Mouse (Mus musculus) kidney, postnatal 0 days (tissue): Measurements from ENCODE around the gene Fam155a. TPM values are rescaled to one million over a fixed set of nuclear protein-coding genes. Genes with fewer than 3 reads are reported as not detected.

Experiments
- ATAC-seq: fragments of 200-750 bp; cut with Nextera tagmentation; replicated peaks from 2 replicates; pipeline ENCODE4 v1.8.0; 2017; ENCODE audit warnings: low read depth, moderate number of reproducible peaks, moderate TSS enrichment, moderate library complexity; ENCODE audit not compliant: low FRiP score
- DNase-seq: peaks from one replicate; pipeline ENCODE4 v3.0.0-alpha.2; 2016; ENCODE audit warnings: low spot score
- H3K27ac ChIP-seq: fragments of 300-500 bp; sonication (generic); 2 replicates; pipeline ENCODE4 v1.5.1; 2014; ENCODE audit warnings: mild to moderate bottlenecking
- H3K27me3 ChIP-seq: fragments of 300-500 bp; sonication (generic); 2 replicates; pipeline ENCODE4 v1.6.1; 2014; ENCODE audit warnings: low read length, mixed read lengths; ENCODE audit not compliant: insufficient read depth
- H3K36me3 ChIP-seq: fragments of 300-500 bp; sonication (generic); 2 replicates; pipeline ENCODE4 v1.6.1; 2014; ENCODE audit warnings: low read length, mixed read lengths; ENCODE audit not compliant: insufficient read depth
- H3K4me1 ChIP-seq: fragments of 300-500 bp; sonication (generic); replicated peaks from 2 replicates; pipeline ENCODE4 v1.6.1; 2014; ENCODE audit warnings: antibody characterized with exemption, low read length, mixed read lengths; ENCODE audit not compliant: insufficient read depth
- H3K4me2 ChIP-seq: fragments of 300-500 bp; sonication (generic); 2 replicates; pipeline ENCODE4 v1.6.1; 2014; ENCODE audit warnings: mild to moderate bottlenecking, low read length, moderate library complexity, mixed read lengths
- H3K4me3 ChIP-seq: fragments of 300-500 bp; sonication (generic); replicated peaks from 2 replicates; pipeline ENCODE4 v1.5.1; 2014; ENCODE audit warnings: low read depth, low read length
- H3K9ac ChIP-seq: fragments of 300-500 bp; sonication (generic); 2 replicates; pipeline ENCODE4 v1.6.1; 2014; ENCODE audit warnings: low read depth, low read length
- H3K9me3 ChIP-seq: fragments of 300-500 bp; sonication (generic); replicated peaks from 2 replicates; pipeline ENCODE4 v1.6.1; 2016; ENCODE audit warnings: low read length, inconsistent platforms, mixed read lengths
- CTCF ChIP-seq: IDR thresholded peaks from 2 replicates; pipeline ENCODE4 v1.5.1; 2016; ENCODE audit warnings: antibody characterized with exemption, low read depth, mild to moderate bottlenecking, moderate library complexity
- WGBS: fragments of 180-500 bp; shearing (Covaris S2); extraction: QIAGEN DNeasy Blood & Tissue Kit; methylation state at CpG from one replicate; pipeline ENCODE4 v1.1.7; 2014; 5-methylcytosine and 5-hydroxymethylcytosine counted together
- polyA plus RNA-seq: library from polyadenylated mRNA; unstranded; fragments of >200 nt; fragmentation: Nextera tagmentation; extraction: Ambion mirVana; gene quantifications from 2 replicates; pipeline ENCODE4 v1.2.1, GENCODE M21; 2015

Fam155a gene
- polyA plus RNA-seq, 1 experiment from 2014 or later, result 0.14 TPM

GRCm38 (mm10) chr8:9772519-9772840 lies 1.5 kb upstream of the Fam155a start:
- WGBS, result 10% methylated on average over 6 of the region's 6 CpGs
- H3K36me3 ChIP-seq, result no peaks in the 10 kb centered on the region
- peak overlapping the region; percentile 68 for H3K4me2 ChIP-seq
- ATAC-seq (0 out of 2 replicates have a peak, but pooled peaks have one; percentile 38), DNase-seq (peak; percentile 33)
- no peak overlapping the region; the same call in 1 of the 2 replicates for H3K4me3 ChIP-seq
- H3K4me1 ChIP-seq, result peaks cover 13% of the 10 kb centered on the region; the same call in 1 of the 2 replicates
- no peaks in the 10 kb centered on the region for H3K9me3 ChIP-seq
- H3K9ac ChIP-seq, result no peak overlapping the region
- H3K27ac ChIP-seq, result no peak overlapping the region
- H3K27me3 ChIP-seq, result peaks cover 25% of the 10 kb centered on the region
- TF ChIP-seq CTCF, result peak; percentile 47; the same call in 1 of the 2 replicates

DNA sequence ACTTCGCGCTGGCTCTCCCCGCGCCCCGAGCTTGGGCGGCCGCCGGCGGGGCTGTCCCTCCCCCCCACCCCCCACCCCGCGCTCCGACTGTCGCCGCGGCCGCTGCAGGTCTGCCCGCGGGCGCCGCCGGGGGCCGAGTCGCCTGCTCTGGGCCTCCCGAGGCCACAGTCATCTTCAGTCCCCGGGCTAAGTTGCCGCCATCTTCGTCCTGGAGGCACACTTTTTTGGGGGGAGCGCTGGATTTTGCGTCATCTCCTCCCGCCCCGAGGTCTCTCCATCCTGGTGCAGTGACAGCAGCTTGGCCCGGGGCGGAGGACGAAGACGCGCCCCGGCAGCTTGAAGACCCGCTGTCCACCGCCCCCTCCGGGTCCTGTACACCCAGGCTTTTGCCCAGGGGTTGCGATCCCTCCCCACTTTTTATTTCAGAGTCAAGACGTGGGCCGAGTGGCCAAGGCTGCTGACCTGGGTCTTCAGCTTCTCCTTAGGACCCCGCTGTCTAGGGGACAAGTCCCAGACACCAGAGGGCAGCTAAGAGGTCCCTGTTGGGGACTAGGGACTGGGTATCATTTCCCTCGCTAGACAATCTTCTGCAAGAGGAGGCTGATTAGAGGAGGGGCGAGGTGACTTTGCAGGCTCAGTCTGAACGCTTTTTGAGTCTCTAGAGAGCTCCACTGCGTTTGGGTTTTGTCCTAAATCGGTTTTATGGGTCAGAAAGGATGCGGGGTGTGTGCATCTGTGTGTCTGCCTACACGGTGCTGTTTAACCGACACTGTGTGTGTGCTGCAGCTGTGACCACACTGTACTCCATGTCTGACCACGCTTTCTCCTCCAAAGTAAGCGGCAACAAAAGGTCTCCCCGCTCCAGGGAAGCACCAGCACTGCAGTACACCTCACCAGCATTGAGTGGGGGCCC lies 901 bp upstream of the Fam155a start:
- no peak for TF ChIP-seq CTCF
- Histone ChIP-seq H3K27me3 (peaks cover 25% of the 10 kb centered on the region), H3K9ac (no peak overlapping the region), H3K9me3 (no peaks in the 10 kb centered on the region), H3K36me3 (no peaks in the 10 kb centered on the region), H3K4me2 (peak overlapping the region; percentile 68), H3K4me3 (peak overlapping the region; percentile 43), H3K4me1 (peaks cover 13% of the 10 kb centered on the region; the same call in 1 of the 2 replicates), H3K27ac (no peak overlapping the region)
- WGBS, result under 1% methylated on average over 52 of the region's 55 CpGs
- DNase-seq (peak; percentile 18), ATAC-seq (0 out of 2 replicates have a peak, but pooled peaks have one; percentile 55)

DNA sequence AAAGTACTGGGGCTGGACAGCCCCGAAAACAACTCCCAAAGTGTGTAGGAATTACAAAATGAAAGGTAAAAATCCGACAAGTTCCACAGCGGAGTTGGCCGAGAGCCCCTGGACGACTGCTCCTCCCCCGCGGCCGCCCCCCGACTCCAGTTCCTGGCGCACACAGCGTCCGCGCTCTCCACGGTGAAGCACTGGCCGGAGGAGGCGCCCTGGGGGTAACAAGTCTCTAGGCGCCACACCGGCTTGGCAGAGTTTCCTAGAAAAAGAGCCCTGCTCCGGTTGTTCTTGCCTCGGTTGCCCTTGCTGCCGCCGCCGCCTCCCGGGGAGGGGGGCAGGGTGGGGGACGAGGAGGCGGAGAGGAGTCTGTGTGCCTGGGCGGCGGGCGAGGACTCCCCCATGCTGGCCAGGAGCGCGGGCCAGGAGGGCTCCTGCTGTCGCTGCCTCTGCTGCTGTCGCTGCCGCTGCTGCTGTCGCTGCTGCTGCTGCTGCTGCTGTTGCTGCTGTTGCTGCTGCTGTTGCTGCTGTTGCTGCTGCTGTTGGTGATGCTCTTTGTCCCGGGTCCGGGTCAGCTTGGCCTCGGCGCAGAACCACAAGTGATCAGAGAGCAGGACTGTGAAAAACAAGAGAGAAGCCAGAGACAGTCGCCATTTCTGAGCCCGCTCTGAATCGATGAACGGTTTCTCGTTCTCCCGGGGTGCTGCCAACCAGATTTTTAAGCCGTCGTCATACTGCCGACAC lies 531 bp downstream of the Fam155a start:
- no peak for TF ChIP-seq CTCF
- H3K4me1 ChIP-seq, result peaks cover 13% of the 10 kb centered on the region; the same call in 1 of the 2 replicates
- peaks cover 25% of the 10 kb centered on the region for H3K27me3 ChIP-seq
- H3K4me2 ChIP-seq, result peak overlapping the region; percentile 68
- H3K9me3 ChIP-seq, result no peaks in the 10 kb centered on the region
- WGBS, result under 1% methylated on average over 46 of the region's 48 CpGs
- H3K36me3 ChIP-seq, result no peaks in the 10 kb centered on the region
- H3K27ac ChIP-seq, result no peak overlapping the region
- peak; percentile 9 for DNase-seq
- H3K9ac ChIP-seq, result no peak overlapping the region
- peak overlapping the region; percentile 43 for H3K4me3 ChIP-seq
- no peak for ATAC-seq

DNA sequence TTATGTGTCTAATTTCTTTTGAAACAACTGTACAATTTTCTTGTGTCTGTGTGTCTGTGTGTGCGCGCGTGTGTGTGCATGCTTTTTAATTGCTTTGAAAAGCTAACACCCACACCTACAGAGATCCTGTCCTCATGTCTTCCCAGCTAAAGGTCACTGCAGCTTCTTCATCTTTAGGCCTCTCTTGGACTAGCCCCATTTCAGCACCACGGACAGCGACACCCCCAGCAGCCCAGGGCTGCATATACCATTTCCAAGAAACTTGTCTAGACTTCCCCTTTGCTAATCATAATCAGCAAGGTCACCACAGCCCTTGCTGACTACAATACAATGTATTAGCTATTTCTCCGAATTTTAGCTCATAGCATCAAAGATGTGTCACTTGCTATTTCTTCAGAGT lies 1.9 kb downstream of the Fam155a start:
- 34% methylated on average over 6 of the region's 6 CpGs for WGBS
- H3K27me3 ChIP-seq, result peaks cover 25% of the 10 kb centered on the region
- no peak overlapping the region for H3K27ac ChIP-seq
- H3K4me3 ChIP-seq, result no peak overlapping the region
- H3K4me2 ChIP-seq, result no peak overlapping the region
- H3K4me1 ChIP-seq, result peaks cover 13% of the 10 kb centered on the region; the same call in 1 of the 2 replicates
- H3K9me3 ChIP-seq, result no peaks in the 10 kb centered on the region
- no peaks in the 10 kb centered on the region for H3K36me3 ChIP-seq
- ATAC-seq (0 out of 2 replicates have a peak, but pooled peaks have one; percentile 43), DNase-seq (peak; percentile 84)
- no peak for TF ChIP-seq CTCF
- H3K9ac ChIP-seq, result no peak overlapping the region

DNA sequence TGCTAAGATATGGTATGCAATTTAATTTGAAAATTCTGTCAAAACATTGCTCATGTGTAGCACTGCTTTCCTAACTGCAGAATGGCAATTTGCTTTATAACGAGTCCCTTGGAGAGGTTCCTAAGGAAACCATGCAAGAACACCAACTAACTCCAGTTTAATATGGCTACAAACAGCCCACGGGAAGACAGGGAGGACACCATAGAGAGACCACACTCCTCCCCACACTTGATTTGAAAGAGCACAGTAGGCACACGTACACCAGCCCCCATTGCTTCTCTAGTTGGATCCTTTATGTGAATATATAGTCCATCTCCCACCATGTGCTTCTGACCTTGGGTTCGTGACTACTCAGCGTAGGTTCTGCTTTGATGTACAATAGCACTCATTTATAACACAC lies 35.8 kb downstream of the Fam155a start:
- 68% methylated on average over 5 of the region's 5 CpGs for WGBS
- Histone ChIP-seq H3K36me3 (no peaks in the 10 kb centered on the region), H3K4me1 (no peaks in the 10 kb centered on the region), H3K9ac (no peak overlapping the region), H3K27me3 (no peaks in the 10 kb centered on the region), H3K4me2 (no peak overlapping the region), H3K9me3 (no peaks in the 10 kb centered on the region), H3K27ac (no peak overlapping the region), H3K4me3 (no peak overlapping the region)
- DNase-seq (no peak), ATAC-seq (no peak)
- no peak for TF ChIP-seq CTCF

- Histone ChIP-seq H3K4me1 (no peaks in the 10 kb centered on the region), H3K36me3 (no peaks in the 10 kb centered on the region), H3K27ac (no peak overlapping the region), H3K9me3 (no peaks in the 10 kb centered on the region), H3K4me3 (no peak overlapping the region), H3K9ac (no peak overlapping the region), H3K4me2 (no peak overlapping the region), H3K27me3 (no peaks in the 10 kb centered on the region)
- 92% methylated on average over 4 of the region's 4 CpGs for WGBS
- TF ChIP-seq CTCF, result no peak
- DNase-seq (no peak), ATAC-seq (no peak)
Observed at GRCm38 (mm10) chr8:9709791-9710190, 61.2 kb downstream of the Fam155a start.
